Mouse (Mus musculus) heart, embryonic 15.5 days (tissue): Measurements from ENCODE around the gene Rapgef6. TPM values are rescaled to one million over a fixed set of nuclear protein-coding genes. Genes with fewer than 3 reads are reported as not detected.

Experiments
- ATAC-seq: fragments of 200-750 bp; cut with Nextera tagmentation; replicated peaks from 2 replicates; pipeline ENCODE4 v1.8.0; 2017; ENCODE audit warnings: low read depth, moderate TSS enrichment; ENCODE audit not compliant: insufficient number of reproducible peaks, insufficient read depth, low FRiP score
- H3K27ac ChIP-seq: fragments of 300-500 bp; sonication (generic); 2 replicates; pipeline ENCODE4 v1.5.1; 2015; ENCODE audit warnings: mild to moderate bottlenecking, inconsistent platforms
- H3K27me3 ChIP-seq: fragments of 300-500 bp; sonication (generic); 2 replicates; pipeline ENCODE4 v1.6.1; 2015; ENCODE audit warnings: inconsistent platforms
- H3K36me3 ChIP-seq: fragments of 300-500 bp; sonication (generic); 2 replicates; pipeline ENCODE4 v1.6.1; 2015; ENCODE audit warnings: mild to moderate bottlenecking, inconsistent platforms
- H3K4me1 ChIP-seq: fragments of 300-500 bp; sonication (generic); replicated peaks from 2 replicates; pipeline ENCODE4 v1.6.1; 2015; ENCODE audit warnings: inconsistent platforms
- H3K4me2 ChIP-seq: fragments of 300-500 bp; sonication (generic); 2 replicates; pipeline ENCODE4 v1.6.1; 2015; ENCODE audit warnings: inconsistent platforms, mild to moderate bottlenecking, moderate library complexity
- H3K4me3 ChIP-seq: fragments of 300-500 bp; sonication (generic); 2 replicates; pipeline ENCODE4 v1.5.1; 2015; ENCODE audit warnings: mild to moderate bottlenecking, inconsistent platforms
- H3K9ac ChIP-seq: fragments of 300-500 bp; sonication (generic); 2 replicates; pipeline ENCODE4 v1.6.1; 2015; ENCODE audit warnings: mild to moderate bottlenecking, inconsistent platforms
- H3K9me3 ChIP-seq: fragments of 300-500 bp; sonication (generic); replicated peaks from 2 replicates; pipeline ENCODE4 v1.6.1; 2016; ENCODE audit warnings: inconsistent platforms
- WGBS: fragments of 180-500 bp; shearing (Covaris S2); methylation state at CpG from one replicate; pipeline ENCODE4 v1.1.7; 2015; ENCODE audit warnings: mixed read lengths; 5-methylcytosine and 5-hydroxymethylcytosine counted together
- polyA plus RNA-seq: library from polyadenylated mRNA; unstranded; fragments of >200 nt; fragmentation: Nextera tagmentation; extraction: Ambion mirVana; gene quantifications from 2 replicates; pipeline ENCODE4 v1.2.1, GENCODE M21; 2015

Rapgef6 gene
- polyA plus RNA-seq, 1 experiment from 2014 or later = 30.0 TPM

DNA sequence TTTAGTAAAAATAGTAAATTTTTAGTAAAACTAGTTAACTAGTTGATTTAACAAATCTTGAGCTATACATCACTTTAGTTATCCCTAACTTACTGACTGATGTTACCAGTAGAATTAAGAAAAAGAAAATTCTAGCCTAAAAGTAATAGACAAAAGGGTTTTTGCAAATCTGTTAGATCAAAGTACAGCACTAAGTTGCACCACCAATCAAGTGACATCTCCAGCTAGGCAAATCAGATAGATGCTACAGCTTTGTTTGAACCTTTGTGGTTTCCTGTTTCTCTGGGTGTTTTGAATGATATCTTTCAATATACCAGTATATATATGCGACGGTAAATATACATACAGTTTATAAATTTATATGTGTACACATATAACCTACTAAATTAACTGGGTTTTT lies 99.1 kb downstream of the Rapgef6 start:
- no peaks in the 10 kb centered on the region for H3K9me3 ChIP-seq
- 90% methylated on average over 2 of the region's 2 CpGs for WGBS
- H3K4me3 ChIP-seq = no peak overlapping the region
- H3K27ac ChIP-seq = no peak overlapping the region
- no peak overlapping the region for H3K9ac ChIP-seq
- ATAC-seq = no peak
- no peaks in the 10 kb centered on the region for H3K27me3 ChIP-seq
- no peaks in the 10 kb centered on the region for H3K36me3 ChIP-seq
- H3K4me2 ChIP-seq = no peak overlapping the region
- H3K4me1 ChIP-seq = no peaks in the 10 kb centered on the region

DNA sequence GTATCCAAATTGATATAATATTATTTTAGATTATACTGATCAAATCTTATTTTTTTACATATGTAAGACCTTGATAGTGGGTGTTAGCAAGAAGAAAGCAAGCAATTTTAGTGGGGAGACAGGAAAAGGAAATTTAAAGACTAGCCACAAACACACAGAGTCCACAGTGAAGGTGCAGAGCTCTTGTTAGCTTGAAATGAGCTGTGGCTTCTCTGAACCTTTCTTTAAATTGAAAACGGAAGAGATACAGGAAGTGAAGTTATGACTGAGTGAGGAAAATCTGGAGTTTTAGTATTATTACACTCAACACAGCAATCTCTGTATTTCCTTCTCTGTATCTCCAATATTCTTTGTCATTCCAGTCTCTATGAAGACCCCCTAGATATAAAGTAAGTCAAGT lies 104.3 kb downstream of the Rapgef6 start:
- ATAC-seq = no peak
- Histone ChIP-seq H3K36me3 (peaks cover 8% of the 10 kb centered on the region; the same call in 1 of the 2 replicates), H3K9me3 (no peaks in the 10 kb centered on the region), H3K4me3 (no peak overlapping the region), H3K9ac (no peak overlapping the region), H3K4me1 (no peaks in the 10 kb centered on the region), H3K27ac (no peak overlapping the region), H3K27me3 (no peaks in the 10 kb centered on the region), H3K4me2 (no peak overlapping the region)
- 66% methylated on average over 1 of the region's 1 CpGs for WGBS

DNA sequence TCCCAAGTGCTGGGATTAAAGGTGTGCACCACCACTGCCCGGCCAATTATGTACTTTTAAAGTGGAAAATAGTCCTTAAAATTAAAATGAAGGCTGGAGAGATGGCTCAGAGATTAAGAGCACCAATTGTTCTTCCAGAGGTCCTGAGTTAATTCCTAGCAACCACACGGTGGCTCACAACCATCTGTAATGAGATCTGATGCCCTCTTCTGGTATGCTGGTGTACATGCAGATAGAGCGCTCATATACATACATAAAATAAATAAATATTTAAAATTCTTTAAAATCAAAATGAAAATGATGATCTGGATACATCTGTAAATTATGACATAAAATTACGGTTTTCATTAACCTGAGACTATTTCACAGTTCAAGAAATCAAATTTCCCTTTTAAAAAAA lies 123.8 kb downstream of the Rapgef6 start:
- WGBS = 96% methylated on average over 4 of the region's 4 CpGs
- Histone ChIP-seq H3K4me1 (no peaks in the 10 kb centered on the region), H3K9ac (no peak overlapping the region), H3K4me2 (no peak overlapping the region), H3K4me3 (no peak overlapping the region), H3K27ac (no peak overlapping the region), H3K27me3 (no peaks in the 10 kb centered on the region), H3K9me3 (no peaks in the 10 kb centered on the region), H3K36me3 (peaks cover 14% of the 10 kb centered on the region)
- ATAC-seq = no peak

DNA sequence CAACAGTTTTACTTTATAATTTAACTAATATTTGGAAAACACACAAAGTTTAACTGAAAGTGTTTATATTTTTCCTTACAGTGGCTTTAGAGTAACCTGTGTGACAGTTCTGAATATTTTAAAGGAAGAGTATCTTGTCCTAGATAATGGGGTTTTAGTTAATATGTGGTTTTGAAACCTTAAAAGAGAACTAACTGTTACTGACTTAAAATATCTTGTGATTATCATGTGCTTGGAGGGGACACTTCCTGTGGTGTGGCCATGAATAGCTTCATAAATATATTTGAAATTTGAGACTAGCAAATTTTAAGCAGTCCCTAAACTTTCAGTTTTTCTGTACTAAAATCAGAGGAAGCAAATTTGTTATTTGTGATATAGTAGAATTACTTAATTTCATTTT lies 125.9 kb downstream of the Rapgef6 start:
- ATAC-seq = no peak
- Histone ChIP-seq H3K36me3 (peaks cover 6% of the 10 kb centered on the region), H3K9me3 (no peaks in the 10 kb centered on the region), H3K27ac (no peak overlapping the region), H3K4me1 (no peaks in the 10 kb centered on the region), H3K27me3 (no peaks in the 10 kb centered on the region), H3K4me3 (no peak overlapping the region), H3K9ac (no peak overlapping the region), H3K4me2 (no peak overlapping the region)

DNA sequence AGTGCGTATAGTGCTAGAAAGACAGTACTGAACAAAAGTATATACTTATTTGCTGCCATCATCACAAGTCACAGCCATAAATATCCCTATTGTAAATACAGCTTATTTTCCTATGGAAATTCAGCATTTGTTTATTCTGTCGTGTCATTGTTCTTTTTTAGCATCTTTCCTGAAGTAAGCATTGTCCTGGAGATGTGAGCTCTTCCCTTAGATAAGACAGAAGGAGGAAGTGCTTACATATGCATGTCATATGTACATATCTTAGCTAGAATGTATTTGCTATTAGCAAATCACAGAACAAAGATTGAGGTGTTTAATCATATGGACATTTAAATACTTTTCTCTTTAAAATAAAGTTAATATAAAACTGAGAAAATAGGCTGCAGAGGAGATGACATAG lies 132.8 kb downstream of the Rapgef6 start:
- no peaks in the 10 kb centered on the region for H3K9me3 ChIP-seq
- H3K4me3 ChIP-seq = no peak overlapping the region
- ATAC-seq = no peak
- H3K9ac ChIP-seq = no peak overlapping the region
- peaks cover 18% of the 10 kb centered on the region for H3K36me3 ChIP-seq
- 86% methylated on average over 2 of the region's 2 CpGs for WGBS
- no peak overlapping the region for H3K27ac ChIP-seq
- no peak overlapping the region for H3K4me2 ChIP-seq
- no peaks in the 10 kb centered on the region for H3K4me1 ChIP-seq
- H3K27me3 ChIP-seq = no peaks in the 10 kb centered on the region

DNA sequence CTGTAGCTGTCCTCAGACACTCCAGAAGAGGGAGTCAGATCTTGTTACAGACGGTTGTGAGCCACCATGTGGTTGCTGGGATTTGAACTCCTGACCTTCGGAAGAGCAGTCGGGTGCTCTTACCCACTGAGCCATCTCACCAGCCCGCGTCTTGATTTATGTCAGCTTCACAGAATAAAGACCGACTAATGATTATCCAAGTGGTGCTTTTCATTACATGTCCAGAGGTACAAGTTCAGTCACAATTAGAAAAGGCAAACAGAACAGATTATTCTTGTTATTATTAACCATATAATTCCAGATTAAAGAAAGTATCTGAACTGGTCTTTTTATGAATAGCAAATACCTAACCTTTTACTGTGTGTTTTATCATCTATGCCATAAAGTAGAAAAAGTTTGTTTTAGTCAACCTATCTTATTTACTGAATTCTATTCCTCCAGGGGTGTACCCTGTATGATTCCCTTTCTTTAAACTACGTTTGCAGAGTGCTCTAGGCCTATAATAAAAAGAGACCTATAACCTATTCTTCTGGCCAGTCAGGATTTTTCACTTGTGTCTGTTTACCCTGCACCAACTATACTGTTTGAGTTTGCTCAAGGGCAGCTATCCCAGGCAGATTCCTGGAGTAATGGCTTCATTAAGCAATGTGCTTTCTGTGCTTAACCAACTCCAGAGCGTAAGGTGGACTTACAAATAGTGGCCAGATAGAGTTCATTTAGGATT lies 151.1 kb downstream of the Rapgef6 start:
- no peak for ATAC-seq
- no peak overlapping the region for H3K4me2 ChIP-seq
- H3K36me3 ChIP-seq = peaks cover 22% of the 10 kb centered on the region
- no peaks in the 10 kb centered on the region for H3K9me3 ChIP-seq
- no peak overlapping the region for H3K27ac ChIP-seq
- H3K4me1 ChIP-seq = no peaks in the 10 kb centered on the region
- H3K4me3 ChIP-seq = no peak overlapping the region
- WGBS = 85% methylated on average over 8 of the region's 8 CpGs
- H3K9ac ChIP-seq = no peak overlapping the region
- H3K27me3 ChIP-seq = no peaks in the 10 kb centered on the region

DNA sequence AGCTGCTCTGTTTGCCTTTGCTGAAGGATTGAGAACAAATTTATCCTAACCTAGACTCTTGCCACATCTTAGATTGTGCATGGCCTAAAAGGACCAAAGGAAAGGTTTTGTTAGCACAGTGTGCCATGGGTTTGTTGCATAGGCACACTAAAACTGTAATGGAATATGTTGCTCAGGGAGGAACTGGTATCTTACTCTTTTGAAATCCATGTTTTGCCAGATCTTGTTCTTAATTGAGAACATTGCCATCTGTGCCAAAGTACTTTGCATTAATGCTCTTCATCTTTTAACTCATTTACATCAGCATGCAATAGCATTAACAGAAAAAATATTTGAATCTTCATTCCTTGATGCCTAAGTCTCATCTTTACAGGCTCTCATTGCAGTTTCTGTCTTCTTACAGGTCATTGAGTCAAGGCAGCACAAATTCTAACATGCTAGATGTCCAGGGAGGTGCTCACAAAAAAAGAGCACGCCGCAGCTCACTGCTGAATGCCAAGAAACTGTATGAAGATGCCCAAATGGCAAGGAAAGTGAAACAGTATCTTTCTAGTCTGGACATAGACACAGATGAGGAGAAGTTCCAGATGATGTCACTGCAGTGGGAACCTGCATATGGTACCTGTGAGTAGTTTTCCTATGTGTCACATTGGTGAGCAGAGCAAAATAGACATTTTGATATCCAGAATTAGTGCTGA lies 153.3 kb downstream of the Rapgef6 start:
- ATAC-seq = no peak
- Histone ChIP-seq H3K27me3 (no peaks in the 10 kb centered on the region), H3K4me3 (no peak overlapping the region), H3K4me1 (no peaks in the 10 kb centered on the region), H3K9ac (no peak overlapping the region), H3K36me3 (peaks cover 38% of the 10 kb centered on the region), H3K9me3 (no peaks in the 10 kb centered on the region), H3K27ac (no peak overlapping the region), H3K4me2 (no peak overlapping the region)
- WGBS = 98% methylated on average over 2 of the region's 2 CpGs

DNA sequence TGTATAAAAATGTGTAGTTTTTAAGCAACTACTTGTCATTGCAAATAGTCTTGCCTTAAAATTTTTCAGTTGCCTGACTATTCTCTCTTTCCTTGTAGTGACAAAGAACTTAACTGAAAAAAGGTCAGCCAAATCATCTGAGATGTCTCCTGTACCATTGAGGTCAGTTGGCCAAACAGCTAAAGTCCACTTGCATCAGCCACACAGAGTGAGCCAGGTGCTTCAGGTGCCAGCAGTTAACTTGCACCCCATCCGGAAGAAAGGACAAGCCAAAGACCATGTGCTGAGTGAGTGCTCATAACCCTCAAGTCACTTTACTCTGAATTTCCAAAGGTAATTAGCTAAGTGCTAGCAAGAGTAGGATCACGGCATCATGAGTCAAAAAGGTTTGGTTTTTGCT lies 156.5 kb downstream of the Rapgef6 start:
- Histone ChIP-seq H3K36me3 (peaks cover 44% of the 10 kb centered on the region), H3K27ac (no peak overlapping the region), H3K9ac (no peak overlapping the region)

DNA sequence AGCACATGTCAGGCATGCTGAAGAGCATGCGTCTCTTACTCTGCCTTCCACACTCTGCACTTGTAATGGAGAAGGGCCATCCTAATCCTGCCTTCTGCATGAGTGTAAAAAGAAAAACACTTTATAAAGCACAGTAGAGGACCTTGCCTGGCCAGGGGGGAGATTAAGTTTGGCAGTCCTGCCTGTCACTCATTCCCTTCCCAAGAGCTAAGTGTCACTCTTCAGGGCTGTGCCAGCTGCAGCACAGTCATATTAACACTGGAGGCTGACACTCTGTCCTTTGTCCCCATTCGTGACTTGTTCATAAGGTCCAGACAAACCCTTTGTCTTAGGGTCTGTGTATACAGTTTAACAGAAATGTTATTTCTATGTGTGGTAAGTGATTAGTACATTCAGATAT lies 162.2 kb downstream of the Rapgef6 start:
- WGBS = 72% methylated on average over 2 of the region's 2 CpGs
- Histone ChIP-seq H3K9ac (no peak overlapping the region), H3K4me1 (no peaks in the 10 kb centered on the region; the same call in 1 of the 2 replicates), H3K4me3 (no peak overlapping the region), H3K27me3 (no peaks in the 10 kb centered on the region), H3K27ac (0 out of 2 replicates have a peak overlapping the region, but pooled peaks have one; percentile 6), H3K4me2 (no peak overlapping the region), H3K36me3 (peaks cover 34% of the 10 kb centered on the region), H3K9me3 (no peaks in the 10 kb centered on the region)
- ATAC-seq = no peak

More for the DNA sequence above, 156.5 kb downstream of the Rapgef6 start:
- Histone ChIP-seq H3K4me3 (no peak overlapping the region), H3K4me2 (no peak overlapping the region), H3K9me3 (no peaks in the 10 kb centered on the region), H3K4me1 (no peaks in the 10 kb centered on the region), H3K27me3 (no peaks in the 10 kb centered on the region)
- ATAC-seq = no peak
- WGBS = 91% methylated on average over 2 of the region's 2 CpGs

DNA sequence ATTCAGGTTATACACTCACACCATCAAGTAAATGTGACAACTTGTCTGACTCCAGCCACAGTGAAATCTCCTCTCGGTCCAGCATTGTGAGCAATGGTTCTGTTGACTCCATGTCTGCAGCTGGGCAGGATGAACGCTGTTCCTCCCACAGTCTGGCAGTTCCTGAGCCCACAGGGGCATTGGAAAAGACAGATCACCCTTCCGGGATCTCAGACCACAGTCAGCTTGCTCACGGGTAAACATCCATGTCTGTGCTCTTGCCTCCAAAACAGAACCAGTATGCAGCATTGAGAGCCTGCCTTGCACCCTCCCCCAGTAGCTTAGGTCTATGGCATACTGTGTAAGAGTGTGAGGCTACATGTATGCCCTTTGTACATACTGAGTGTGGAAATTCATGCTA lies 167.5 kb downstream of the Rapgef6 start:
- no peaks in the 10 kb centered on the region for H3K9me3 ChIP-seq
- H3K36me3 ChIP-seq = peaks cover 45% of the 10 kb centered on the region
- H3K4me2 ChIP-seq = no peak overlapping the region
- H3K27me3 ChIP-seq = no peaks in the 10 kb centered on the region
- H3K27ac ChIP-seq = no peak overlapping the region
- H3K9ac ChIP-seq = no peak overlapping the region
- WGBS = 74% methylated on average over 4 of the region's 4 CpGs
- ATAC-seq = no peak
- no peak overlapping the region for H3K4me3 ChIP-seq
- 0 out of 2 replicates have a peak, but pooled peaks cover 5% of the 10 kb centered on the region for H3K4me1 ChIP-seq

DNA sequence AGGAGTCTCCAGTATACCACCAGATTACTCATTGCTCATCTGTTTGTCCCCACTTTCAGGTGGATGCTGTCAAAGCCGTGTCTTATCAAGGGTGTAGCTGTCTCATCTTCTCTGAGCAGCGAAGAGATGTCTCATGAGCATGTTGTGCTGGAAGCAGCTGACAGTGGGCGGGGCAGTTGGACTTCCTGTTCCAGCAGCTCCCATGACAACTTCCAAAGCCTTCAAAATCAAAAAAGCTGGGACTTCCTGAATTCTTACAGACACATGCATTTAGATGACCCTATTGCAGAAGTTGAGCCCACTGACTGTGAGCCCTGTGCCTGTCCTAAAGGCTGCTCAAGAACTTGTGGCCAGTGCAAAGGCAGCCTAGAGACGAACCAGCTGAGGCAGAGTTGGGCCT lies 168.5 kb downstream of the Rapgef6 start:
- Histone ChIP-seq H3K27me3 (no peaks in the 10 kb centered on the region), H3K27ac (no peak overlapping the region), H3K4me3 (no peak overlapping the region), H3K9ac (no peak overlapping the region), H3K36me3 (peaks cover 43% of the 10 kb centered on the region), H3K9me3 (no peaks in the 10 kb centered on the region), H3K4me2 (no peak overlapping the region), H3K4me1 (0 out of 2 replicates have a peak, but pooled peaks cover 5% of the 10 kb centered on the region)
- ATAC-seq = no peak
- WGBS = 61% methylated on average over 4 of the region's 4 CpGs

DNA sequence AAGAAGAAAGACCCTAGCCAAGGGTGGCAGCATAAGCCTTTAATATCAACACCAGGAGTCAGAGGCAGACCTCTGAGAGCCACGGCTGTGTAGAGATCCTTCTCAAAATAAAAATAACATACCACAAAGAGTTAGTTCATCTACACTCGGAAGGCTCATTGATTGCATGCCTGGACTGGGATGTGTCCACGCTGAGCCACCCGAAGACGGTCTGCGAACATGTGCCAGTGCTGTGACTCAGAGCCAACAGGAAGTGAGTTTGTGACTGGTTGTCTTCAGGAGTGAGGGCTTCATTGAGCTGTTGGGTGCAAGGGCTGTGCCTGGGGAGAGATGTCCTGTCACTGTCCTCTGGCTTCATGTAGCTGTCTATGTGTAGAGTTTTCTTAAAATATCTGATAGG lies 171.0 kb downstream of the Rapgef6 start:
- H3K4me3 ChIP-seq = no peak overlapping the region

More for the DNA sequence above, 171.0 kb downstream of the Rapgef6 start:
- H3K9ac ChIP-seq = no peak overlapping the region
- peaks cover 56% of the 10 kb centered on the region for H3K36me3 ChIP-seq
- H3K9me3 ChIP-seq = no peaks in the 10 kb centered on the region
- 0 out of 2 replicates have a peak, but pooled peaks cover 5% of the 10 kb centered on the region for H3K4me1 ChIP-seq
- ATAC-seq = no peak
- H3K27me3 ChIP-seq = no peaks in the 10 kb centered on the region
- H3K4me2 ChIP-seq = no peak overlapping the region
- no peak overlapping the region for H3K27ac ChIP-seq
- WGBS = 75% methylated on average over 6 of the region's 6 CpGs
